Mouse (Mus musculus): Measurements from ENCODE around the gene Hyal3. TPM values are rescaled to one million over a fixed set of nuclear protein-coding genes. Genes with fewer than 3 reads are reported as not detected.

Hyal3 gene
- polyA plus RNA-seq, 1 experiment from 2014 or later, result 0.65 TPM

DNA sequence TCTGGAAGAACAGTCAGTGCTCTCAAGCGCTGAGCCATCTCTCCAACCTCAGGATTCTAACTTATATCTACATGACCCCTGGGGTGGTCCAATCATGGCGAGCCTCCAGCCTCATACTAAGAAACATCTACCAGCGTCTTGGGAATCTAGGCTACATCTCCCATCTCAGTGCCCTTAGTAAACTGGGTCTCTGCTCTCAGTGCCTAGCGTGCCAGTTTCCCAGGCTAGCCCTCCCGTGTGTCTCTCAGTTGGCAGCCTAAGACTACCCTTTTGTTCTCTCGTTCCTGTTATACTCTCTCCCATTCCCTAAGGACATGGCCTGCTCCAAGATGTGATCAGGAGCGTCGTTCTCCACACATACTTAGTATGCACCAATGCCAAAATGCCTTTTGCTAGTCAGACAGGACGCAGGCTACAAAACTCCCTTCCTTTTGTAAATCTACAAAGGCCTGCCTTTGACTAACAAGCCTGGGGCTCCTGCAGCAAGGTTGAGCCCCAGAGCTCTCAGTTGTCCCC is 50.8 kb downstream of the Hyal3 start:
- DNase-seq, result no peak
- Histone ChIP-seq H3K27me3 (ENCODE audit: insufficient read depth, low read length) (no peaks in the 10 kb centered on the region), H3K4me3 (ENCODE audit: low read depth, low read length) (peak overlapping the region; percentile 99; the same call in 1 of the 2 replicates), H3K4me1 (ENCODE audit: insufficient read depth) (peaks cover 69% of the 10 kb centered on the region), H3K9me3 (ENCODE audit: low read length) (no peaks in the 10 kb centered on the region), H3K9ac (replicated peaks) (0 out of 2 replicates have a peak overlapping the region, but pooled peaks have one; percentile 99), H3K4me2 (ENCODE audit: low read depth, low read length) (peak overlapping the region; percentile 79; the same call in 1 of the 2 replicates), H3K36me3 (replicated peaks; ENCODE audit: insufficient read depth, low read length) (peaks cover 17% of the 10 kb centered on the region; the same call in 1 of the 2 replicates), H3K27ac (ENCODE audit: low read depth) (peak overlapping the region; percentile 97; the same call in 1 of the 2 replicates)
- no peak for ATAC-seq
- TF ChIP-seq EP300 (IDR thresholded peaks at IDR 0.05; ENCODE audit: low read depth) (no peak), CTCF (IDR thresholded peaks at IDR 0.05; ENCODE audit: low read depth) (no peak)
- WGBS (ENCODE audit: insufficient replicate concordance), result 90% methylated on average over 9 of the region's 9 CpGs

DNA sequence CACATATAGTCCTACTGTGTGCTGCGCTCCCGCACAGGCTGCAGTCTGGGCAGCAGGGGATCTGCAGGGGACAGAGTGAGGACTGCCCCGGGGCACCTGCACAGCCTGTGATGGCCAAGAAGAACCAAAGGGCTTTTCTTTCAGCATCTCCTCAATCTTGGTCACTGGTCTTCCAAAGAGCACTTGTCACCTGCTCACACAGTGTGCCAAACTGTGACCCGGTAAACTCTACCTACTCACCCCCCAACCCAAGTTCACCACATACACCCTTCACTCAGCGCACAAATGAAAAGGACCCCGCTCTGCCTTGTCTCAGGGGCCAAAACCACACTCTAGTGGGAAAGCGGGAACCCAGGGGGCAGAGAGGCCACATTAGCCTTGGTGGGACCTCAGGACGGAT is 51.2 kb downstream of the Hyal3 start:
- WGBS (ENCODE audit: insufficient replicate concordance), result 87% methylated on average over 8 of the region's 8 CpGs
- ATAC-seq, result no peak
- no peaks in the 10 kb centered on the region for H3K9me3 ChIP-seq (ENCODE audit: low read length)
- H3K4me2 ChIP-seq (ENCODE audit: low read depth, low read length), result peak overlapping the region; percentile 79
- H3K36me3 ChIP-seq (replicated peaks; ENCODE audit: insufficient read depth, low read length), result peaks cover 17% of the 10 kb centered on the region; the same call in 1 of the 2 replicates
- peak overlapping the region; percentile 99 for H3K9ac ChIP-seq (replicated peaks)
- TF ChIP-seq CTCF (IDR thresholded peaks at IDR 0.05; ENCODE audit: low read depth), result no peak
- no peak for TF ChIP-seq EP300 (IDR thresholded peaks at IDR 0.05; ENCODE audit: low read depth)
- H3K27ac ChIP-seq (ENCODE audit: low read depth), result peak overlapping the region; percentile 97
- DNase-seq, result no peak
- H3K4me3 ChIP-seq (ENCODE audit: low read depth, low read length), result peak overlapping the region; percentile 99; the same call in 1 of the 2 replicates
- no peaks in the 10 kb centered on the region for H3K27me3 ChIP-seq (ENCODE audit: insufficient read depth, low read length)
- H3K4me1 ChIP-seq (ENCODE audit: insufficient read depth), result peaks cover 65% of the 10 kb centered on the region

DNA sequence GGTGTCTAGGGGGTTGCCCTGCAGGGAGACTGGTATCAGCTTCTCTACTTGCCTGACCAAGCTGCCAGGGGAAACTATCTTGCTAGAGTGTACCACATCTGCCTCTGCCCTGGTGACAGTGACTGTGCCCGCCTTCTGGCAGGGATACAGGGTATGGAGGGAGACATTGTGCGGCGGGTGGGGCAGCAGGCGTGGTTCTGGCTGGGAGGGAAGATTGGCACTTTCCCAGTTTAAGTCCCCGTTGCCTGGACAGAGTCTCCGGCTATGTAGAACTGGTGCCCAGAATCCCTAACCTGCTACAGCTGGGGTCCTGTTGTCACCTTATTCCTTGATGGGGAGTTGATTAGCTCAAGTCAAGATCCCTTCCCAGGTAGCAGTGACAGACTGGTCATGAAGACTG is 51.9 kb downstream of the Hyal3 start:
- no peak for TF ChIP-seq CTCF (IDR thresholded peaks at IDR 0.05; ENCODE audit: low read depth)
- 0 out of 2 replicates have a peak, but pooled peaks have one; percentile 18 for TF ChIP-seq EP300 (IDR thresholded peaks at IDR 0.05; ENCODE audit: low read depth)
- Histone ChIP-seq H3K27ac (ENCODE audit: low read depth) (peak overlapping the region; percentile 97), H3K4me3 (ENCODE audit: low read depth, low read length) (peak overlapping the region; percentile 99), H3K4me2 (ENCODE audit: low read depth, low read length) (peak overlapping the region; percentile 79), H3K27me3 (ENCODE audit: insufficient read depth, low read length) (no peaks in the 10 kb centered on the region), H3K36me3 (replicated peaks; ENCODE audit: insufficient read depth, low read length) (peaks cover 14% of the 10 kb centered on the region; the same call in 1 of the 2 replicates), H3K9me3 (ENCODE audit: low read length) (no peaks in the 10 kb centered on the region), H3K4me1 (ENCODE audit: insufficient read depth) (peaks cover 58% of the 10 kb centered on the region), H3K9ac (replicated peaks) (peak overlapping the region; percentile 99)
- peak; percentile 75 for DNase-seq
- WGBS (ENCODE audit: insufficient replicate concordance), result 28% methylated on average over 6 of the region's 6 CpGs
- peak; percentile 35 for ATAC-seq

DNA sequence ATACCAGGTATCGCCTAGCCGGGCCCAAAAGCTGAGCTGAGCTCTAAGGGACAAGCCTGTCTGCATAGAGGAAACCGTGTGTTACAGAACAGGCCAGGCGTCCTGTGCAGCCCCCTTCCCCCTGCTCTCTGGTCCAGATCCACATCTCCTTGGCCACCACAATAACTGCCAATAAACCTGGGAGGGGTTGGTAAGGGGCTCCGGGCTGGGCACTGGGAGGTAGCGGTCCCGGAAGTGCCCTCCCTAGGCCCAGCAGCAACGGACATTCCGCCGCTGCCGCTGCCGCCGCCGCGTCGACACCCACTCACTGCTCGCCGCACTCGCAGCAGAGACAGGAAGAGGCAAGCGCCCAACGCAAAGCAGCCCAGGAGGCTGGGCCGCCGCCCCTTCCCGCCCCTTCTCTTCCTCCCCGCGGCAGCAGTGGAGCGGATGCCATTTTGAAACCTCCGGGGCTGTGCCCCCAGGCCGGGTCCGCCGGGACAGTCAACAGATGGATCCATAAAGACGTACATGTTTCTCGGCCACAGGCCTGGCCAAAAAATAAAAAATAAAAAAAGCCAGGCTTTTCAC is 52.6 kb downstream of the Hyal3 start:
- Histone ChIP-seq H3K4me2 (ENCODE audit: low read depth, low read length) (peak overlapping the region; percentile 79), H3K9ac (replicated peaks) (peak overlapping the region; percentile 99), H3K4me3 (ENCODE audit: low read depth, low read length) (peak overlapping the region; percentile 99), H3K4me1 (ENCODE audit: insufficient read depth) (peaks cover 51% of the 10 kb centered on the region), H3K27me3 (ENCODE audit: insufficient read depth, low read length) (no peaks in the 10 kb centered on the region), H3K27ac (ENCODE audit: low read depth) (peak overlapping the region; percentile 97), H3K9me3 (ENCODE audit: low read length) (no peaks in the 10 kb centered on the region), H3K36me3 (replicated peaks; ENCODE audit: insufficient read depth, low read length) (peaks cover 9% of the 10 kb centered on the region; the same call in 1 of the 2 replicates)
- no peak for TF ChIP-seq CTCF (IDR thresholded peaks at IDR 0.05; ENCODE audit: low read depth)
- 0 out of 2 replicates have a peak, but pooled peaks have one; percentile 25 for TF ChIP-seq EP300 (IDR thresholded peaks at IDR 0.05; ENCODE audit: low read depth)
- DNase-seq, result peak; percentile 90
- peak; percentile 30 for ATAC-seq
- under 1% methylated on average over 24 of the region's 33 CpGs for WGBS (ENCODE audit: insufficient replicate concordance)

DNA sequence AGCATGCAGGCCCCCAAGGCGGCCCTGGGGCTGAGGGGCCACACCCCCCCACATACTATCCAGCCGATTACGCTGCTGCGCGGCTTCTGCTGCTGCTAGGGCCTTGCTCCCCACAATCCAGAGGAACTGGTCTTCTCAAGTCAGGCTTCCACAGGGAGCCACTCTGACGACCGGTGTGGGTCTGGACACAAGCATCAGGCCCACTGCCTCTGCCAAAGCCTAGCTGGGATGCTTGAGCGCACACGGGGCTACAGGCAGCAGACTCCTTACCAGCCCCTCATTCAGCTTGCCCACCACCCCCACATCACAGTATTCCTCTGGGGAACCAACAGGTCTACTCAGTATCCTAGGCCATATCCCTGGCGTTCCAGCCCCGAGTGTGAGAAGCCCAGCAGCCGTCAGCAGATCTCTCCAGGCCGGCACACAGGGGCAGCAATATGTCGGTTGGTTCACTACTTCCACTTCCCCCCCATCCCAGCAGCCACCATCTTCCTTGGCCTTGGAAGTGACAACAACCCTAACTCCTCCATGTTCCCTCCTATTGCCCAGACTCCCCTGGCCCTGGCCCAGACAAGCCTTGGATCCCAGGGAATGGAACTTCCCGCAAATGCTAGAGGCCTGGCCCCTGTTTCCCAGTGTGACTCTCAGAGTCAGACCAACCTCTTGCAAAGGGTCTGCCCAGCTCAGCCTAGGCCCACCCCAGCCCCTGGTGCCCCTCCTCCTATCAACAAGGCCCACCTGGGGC is 53.2 kb downstream of the Hyal3 start:
- DNase-seq (peak; percentile 59), ATAC-seq (no peak)
- Histone ChIP-seq H3K9me3 (ENCODE audit: low read length) (no peaks in the 10 kb centered on the region), H3K9ac (replicated peaks) (peak overlapping the region; percentile 99), H3K36me3 (replicated peaks; ENCODE audit: insufficient read depth, low read length) (peaks cover 9% of the 10 kb centered on the region; the same call in 1 of the 2 replicates), H3K27ac (ENCODE audit: low read depth) (peak overlapping the region; percentile 97), H3K4me3 (ENCODE audit: low read depth, low read length) (peak overlapping the region; percentile 99), H3K4me1 (ENCODE audit: insufficient read depth) (peaks cover 45% of the 10 kb centered on the region), H3K27me3 (ENCODE audit: insufficient read depth, low read length) (no peaks in the 10 kb centered on the region), H3K4me2 (ENCODE audit: low read depth, low read length) (peak overlapping the region; percentile 79)
- TF ChIP-seq CTCF (IDR thresholded peaks at IDR 0.05; ENCODE audit: low read depth) (no peak), EP300 (IDR thresholded peaks at IDR 0.05; ENCODE audit: low read depth) (no peak)
- WGBS (ENCODE audit: insufficient replicate concordance), result 2% methylated on average over 15 of the region's 15 CpGs

All from liver, postnatal 0 days (tissue).